Mouse (Mus musculus): ENCODE results near the gene Numa1. TPM values are rescaled to one million over a fixed set of nuclear protein-coding genes. Genes with fewer than 3 reads are reported as not detected.

Gene Numa1
- 40.0 and 50.0 TPM in 2 replicates for polyA plus RNA-seq (2015; fragmentation: Nextera tagmentation; extraction: Ambion mirVana)

DNA sequence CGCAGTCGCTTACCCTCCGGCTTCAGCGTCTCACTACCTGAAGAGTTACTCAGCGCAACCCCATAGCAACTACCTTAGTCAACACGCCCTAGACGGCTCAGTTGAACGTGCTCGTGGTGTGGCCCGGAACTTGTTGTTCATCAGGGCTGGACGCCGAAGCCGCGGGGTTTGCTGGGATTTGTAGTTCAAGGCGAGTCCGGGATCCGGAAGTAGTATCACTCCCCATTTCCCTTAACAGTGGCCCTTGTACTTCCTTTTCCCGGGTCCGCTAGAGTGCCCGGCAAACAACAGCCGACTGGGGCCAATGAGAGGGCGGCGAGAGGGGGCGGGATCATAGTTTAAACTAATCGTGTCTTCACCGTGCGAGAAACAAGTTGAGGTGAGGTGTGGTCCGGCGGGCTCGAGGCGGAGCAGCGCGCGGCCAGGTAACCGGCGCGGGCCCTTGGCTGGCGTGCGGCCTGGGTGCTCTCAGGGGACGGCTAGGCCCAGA lies at the start of gene Numa1, which contains the start of gene Lrrc51:
Gene Numa1 (plus strand): TSS at position 361 of the 490 bp plus-strand sequence.
Gene Lrrc51 (minus strand): TSS at position 145 of the 490 bp plus-strand sequence.
- Histone ChIP-seq H3K9ac (peak within 1 kb of the TSS; percentile 82), H3K27ac (peak within 1 kb of the TSS; percentile 73), H3K9me3 (replicated peaks) (no peaks in the 10 kb centered on the region), H3K4me1 (replicated peaks) (peaks cover 11% of the 10 kb centered on the region), H3K27me3 (no peaks in the 10 kb centered on the region), H3K4me3 (peak within 1 kb of the TSS; percentile 86), H3K4me2 (peak within 1 kb of the TSS; percentile 81), H3K36me3 (no peaks in the 10 kb centered on the region)
- WGBS = under 1% methylated on average over 40 of the region's 40 CpGs
- ATAC-seq (replicated peaks; ENCODE audit: insufficient number of reproducible peaks, insufficient read depth, low FRiP score, low read depth) = peak; percentile 98

- Histone ChIP-seq H3K36me3 (no peaks in the 10 kb centered on the region), H3K9me3 (replicated peaks) (no peaks in the 10 kb centered on the region), H3K4me2 (no peak overlapping the region), H3K27ac (no peak overlapping the region), H3K4me1 (replicated peaks) (no peaks in the 10 kb centered on the region), H3K9ac (no peak overlapping the region), H3K4me3 (no peak overlapping the region), H3K27me3 (no peaks in the 10 kb centered on the region)
- no peak for ATAC-seq (replicated peaks; ENCODE audit: insufficient number of reproducible peaks, insufficient read depth, low FRiP score, low read depth)
- 89% methylated on average over 4 of the region's 4 CpGs for WGBS
Observed at GRCm38 (mm10) chr7:101884160-101884559, 49.8 kb upstream of the Numa1 start.

DNA sequence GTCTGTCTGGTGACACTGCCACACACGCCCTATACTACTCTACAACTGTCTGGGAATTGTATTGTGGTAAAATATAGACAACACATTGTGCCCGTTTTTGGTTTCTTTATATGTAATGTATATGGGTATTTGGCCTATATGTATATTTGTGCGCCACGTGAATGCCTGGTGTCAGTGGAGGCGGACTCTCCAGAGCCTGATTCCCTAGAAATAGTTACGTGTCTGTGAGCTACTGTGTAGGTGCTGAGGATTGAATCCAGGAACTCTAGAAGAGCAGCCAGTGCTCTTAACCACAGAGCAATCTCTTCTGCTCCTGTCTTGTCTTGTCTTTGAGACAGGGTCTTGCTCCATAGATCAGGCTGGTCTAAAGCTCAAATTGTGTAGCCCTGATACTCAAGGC lies 47.6 kb upstream of the Numa1 start:
- Histone ChIP-seq H3K4me2 (no peak overlapping the region), H3K4me1 (replicated peaks) (no peaks in the 10 kb centered on the region), H3K27ac (no peak overlapping the region), H3K27me3 (no peaks in the 10 kb centered on the region), H3K4me3 (no peak overlapping the region), H3K9ac (no peak overlapping the region), H3K36me3 (no peaks in the 10 kb centered on the region), H3K9me3 (replicated peaks) (no peaks in the 10 kb centered on the region)
- ATAC-seq (replicated peaks; ENCODE audit: insufficient number of reproducible peaks, insufficient read depth, low FRiP score, low read depth) = no peak
- 74% methylated on average over 6 of the region's 6 CpGs for WGBS

DNA sequence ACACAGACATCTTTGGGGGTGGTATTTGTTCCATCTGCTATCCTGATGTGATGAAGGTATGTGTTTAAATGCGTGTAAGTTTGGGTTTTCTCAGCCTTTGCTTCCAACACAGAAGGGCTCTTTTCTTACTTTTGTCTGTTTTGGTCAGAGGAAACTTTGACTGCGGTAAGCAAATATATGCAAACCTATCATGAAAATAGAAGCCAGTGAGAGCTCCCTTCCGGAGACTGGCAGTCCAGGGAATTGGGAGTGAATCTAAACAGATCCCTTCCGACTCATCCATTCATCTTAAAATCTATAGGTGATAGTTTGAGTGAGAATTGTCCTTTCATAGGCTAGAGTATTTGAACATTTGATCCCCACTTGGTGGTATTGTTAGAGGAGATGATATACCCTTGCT lies 45.5 kb upstream of the Numa1 start:
- 71% methylated on average over 4 of the region's 4 CpGs for WGBS
- Histone ChIP-seq H3K36me3 (no peaks in the 10 kb centered on the region), H3K27ac (no peak overlapping the region), H3K9me3 (replicated peaks) (no peaks in the 10 kb centered on the region), H3K27me3 (no peaks in the 10 kb centered on the region), H3K4me1 (replicated peaks) (no peaks in the 10 kb centered on the region), H3K4me2 (no peak overlapping the region), H3K9ac (no peak overlapping the region), H3K4me3 (no peak overlapping the region)
- no peak for ATAC-seq (replicated peaks; ENCODE audit: insufficient number of reproducible peaks, insufficient read depth, low FRiP score, low read depth)

DNA sequence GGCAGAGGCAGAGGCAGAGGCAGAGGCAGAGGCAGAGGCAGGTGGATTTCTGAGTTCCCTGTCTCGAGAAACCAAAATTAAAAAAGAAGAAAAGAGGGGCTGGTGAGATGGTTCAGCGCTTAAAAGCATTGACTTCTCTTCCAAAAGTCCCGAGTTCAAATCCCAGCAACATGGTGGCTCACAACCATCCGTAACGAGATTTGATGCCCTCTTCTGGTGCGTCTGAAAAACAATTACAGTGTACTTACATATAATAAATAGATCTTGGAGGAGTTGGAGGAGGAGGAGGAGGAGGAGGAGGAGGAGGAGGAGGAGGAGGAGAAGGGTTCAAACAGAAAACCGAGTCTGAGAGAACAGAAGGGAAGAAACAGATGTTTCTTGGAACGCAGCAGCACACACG lies 38.2 kb upstream of the Numa1 start:
- H3K4me2 ChIP-seq = peak overlapping the region; percentile 52
- 30% methylated on average over 9 of the region's 9 CpGs for WGBS
- H3K4me3 ChIP-seq = peak overlapping the region; percentile 64
- peak overlapping the region; percentile 57; the same call in 1 of the 2 replicates for H3K9ac ChIP-seq
- H3K9me3 ChIP-seq (replicated peaks) = no peaks in the 10 kb centered on the region
- no peak for ATAC-seq (replicated peaks; ENCODE audit: insufficient number of reproducible peaks, insufficient read depth, low FRiP score, low read depth)
- H3K36me3 ChIP-seq = 0 out of 2 replicates have a peak, but pooled peaks cover 4% of the 10 kb centered on the region
- H3K27ac ChIP-seq = peak overlapping the region; percentile 90
- H3K27me3 ChIP-seq = no peaks in the 10 kb centered on the region
- H3K4me1 ChIP-seq (replicated peaks) = peaks cover 11% of the 10 kb centered on the region; the same call in 1 of the 2 replicates

GRCm38 (mm10) chr7:101896104-101897066 lies 37.5 kb upstream of the Numa1 start:
- Histone ChIP-seq H3K9ac (peak overlapping the region; percentile 57), H3K4me2 (peak overlapping the region; percentile 63), H3K4me1 (replicated peaks) (peaks cover 11% of the 10 kb centered on the region; the same call in 1 of the 2 replicates), H3K9me3 (replicated peaks) (no peaks in the 10 kb centered on the region), H3K36me3 (0 out of 2 replicates have a peak, but pooled peaks cover 4% of the 10 kb centered on the region), H3K27ac (peak overlapping the region; percentile 90), H3K4me3 (peak overlapping the region; percentile 64), H3K27me3 (no peaks in the 10 kb centered on the region)
- 1% methylated on average over 57 of the region's 57 CpGs for WGBS
- peak; percentile 96 for ATAC-seq (replicated peaks; ENCODE audit: insufficient number of reproducible peaks, insufficient read depth, low FRiP score, low read depth)

DNA sequence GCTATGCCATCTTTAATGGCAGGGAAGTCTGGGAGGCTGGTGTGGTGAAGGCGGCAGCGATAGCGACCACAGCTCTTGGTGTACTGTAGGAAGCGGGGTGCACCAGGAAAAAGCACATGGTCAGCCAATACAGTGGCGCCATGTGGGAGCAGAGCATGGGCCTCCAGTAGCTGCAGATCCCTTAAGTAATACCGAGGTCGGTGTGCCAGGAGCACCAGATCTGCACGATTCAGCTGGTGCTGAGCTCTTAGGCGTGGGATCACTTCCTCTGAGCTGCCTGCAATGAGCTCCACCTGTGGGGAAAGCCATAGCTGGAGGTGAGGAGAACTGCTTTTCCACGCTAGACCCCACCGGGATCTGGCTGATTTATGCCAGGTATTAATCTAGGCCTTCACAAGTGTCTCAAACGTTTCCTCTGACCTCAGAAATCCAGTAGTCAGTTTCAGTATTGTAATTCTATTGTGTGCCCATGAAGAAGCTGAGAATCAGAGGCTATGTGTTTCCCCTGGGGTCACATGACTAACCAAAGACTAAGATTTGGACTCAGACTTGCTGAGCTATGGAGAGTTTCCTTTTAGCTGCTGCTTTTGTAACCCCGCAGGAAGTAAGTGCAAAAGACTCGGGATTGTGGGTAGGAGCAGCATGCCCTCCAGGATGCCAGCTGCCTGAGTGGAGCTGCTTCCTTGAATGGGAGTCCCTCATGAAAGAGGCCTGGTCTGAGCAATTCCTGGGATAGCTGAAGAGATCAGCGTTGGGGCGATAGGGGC lies 33.4 kb upstream of the Numa1 start:
- WGBS = 89% methylated on average over 16 of the region's 16 CpGs
- peaks cover 3% of the 10 kb centered on the region; the same call in 1 of the 2 replicates for H3K4me1 ChIP-seq (replicated peaks)
- H3K4me2 ChIP-seq = no peak overlapping the region
- H3K9ac ChIP-seq = no peak overlapping the region
- H3K9me3 ChIP-seq (replicated peaks) = no peaks in the 10 kb centered on the region; the same call in 1 of the 2 replicates
- 0 out of 2 replicates have a peak, but pooled peaks cover 4% of the 10 kb centered on the region for H3K36me3 ChIP-seq
- no peak for ATAC-seq (replicated peaks; ENCODE audit: insufficient number of reproducible peaks, insufficient read depth, low FRiP score, low read depth)
- no peaks in the 10 kb centered on the region for H3K27me3 ChIP-seq
- H3K27ac ChIP-seq = no peak overlapping the region
- no peak overlapping the region for H3K4me3 ChIP-seq

GRCm38 (mm10) chr7:101901969-101902368 lies 31.9 kb upstream of the Numa1 start:
- Histone ChIP-seq H3K27ac (no peak overlapping the region), H3K4me3 (no peak overlapping the region), H3K9ac (no peak overlapping the region), H3K9me3 (replicated peaks) (no peaks in the 10 kb centered on the region; the same call in 1 of the 2 replicates), H3K4me1 (replicated peaks) (peaks cover 9% of the 10 kb centered on the region), H3K4me2 (no peak overlapping the region), H3K27me3 (no peaks in the 10 kb centered on the region), H3K36me3 (0 out of 2 replicates have a peak, but pooled peaks cover 4% of the 10 kb centered on the region)
- ATAC-seq (replicated peaks; ENCODE audit: insufficient number of reproducible peaks, insufficient read depth, low FRiP score, low read depth) = no peak
- 87% methylated on average over 10 of the region's 10 CpGs for WGBS

DNA sequence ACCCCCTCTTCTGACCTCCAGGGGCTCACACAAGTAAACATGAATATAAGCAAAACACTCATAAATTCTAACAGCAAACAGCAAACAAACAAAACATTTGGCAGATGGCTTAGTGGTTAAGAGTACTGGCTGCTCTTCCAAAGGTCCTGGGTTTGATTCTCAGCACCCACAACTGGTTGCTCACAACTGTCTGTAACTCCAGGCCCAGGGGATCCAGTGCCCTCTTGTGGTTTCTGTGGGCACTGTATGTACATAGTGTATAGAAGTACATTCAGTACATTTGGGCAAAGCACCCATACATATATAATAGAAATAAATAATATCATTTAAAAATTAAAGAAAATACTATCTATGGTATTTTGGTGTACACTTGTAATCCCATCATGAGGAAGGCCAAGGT lies 31.1 kb upstream of the Numa1 start:
- 0 out of 2 replicates have a peak, but pooled peaks cover 4% of the 10 kb centered on the region for H3K36me3 ChIP-seq
- H3K4me3 ChIP-seq = no peak overlapping the region
- H3K4me2 ChIP-seq = no peak overlapping the region
- H3K27me3 ChIP-seq = no peaks in the 10 kb centered on the region
- H3K27ac ChIP-seq = no peak overlapping the region
- no peak overlapping the region for H3K9ac ChIP-seq
- no peak for ATAC-seq (replicated peaks; ENCODE audit: insufficient number of reproducible peaks, insufficient read depth, low FRiP score, low read depth)
- H3K4me1 ChIP-seq (replicated peaks) = peaks cover 10% of the 10 kb centered on the region
- no peaks in the 10 kb centered on the region; the same call in 1 of the 2 replicates for H3K9me3 ChIP-seq (replicated peaks)

GRCm38 (mm10) chr7:101905561-101906286 lies 28.2 kb upstream of the Numa1 start, which contains the start of gene Lamtor1:
TSS of gene Lamtor1 (plus strand) at chr7:101905904.
- H3K9ac ChIP-seq = peak within 1 kb of the TSS; percentile 88
- peaks cover 10% of the 10 kb centered on the region for H3K4me1 ChIP-seq (replicated peaks)
- ATAC-seq (replicated peaks; ENCODE audit: insufficient number of reproducible peaks, insufficient read depth, low FRiP score, low read depth) = peak; percentile 96
- peak within 1 kb of the TSS; percentile 97 for H3K27ac ChIP-seq
- H3K36me3 ChIP-seq = peaks cover 9% of the 10 kb centered on the region
- peak within 1 kb of the TSS; percentile 72 for H3K4me2 ChIP-seq
- WGBS = under 1% methylated on average over 60 of the region's 61 CpGs
- H3K27me3 ChIP-seq = no peaks in the 10 kb centered on the region
- H3K4me3 ChIP-seq = peak within 1 kb of the TSS; percentile 71
- H3K9me3 ChIP-seq (replicated peaks) = no peaks in the 10 kb centered on the region; the same call in 1 of the 2 replicates
